Mouse (Mus musculus) cerebral cortex, adult 2 months (tissue): ENCODE results near the gene Ythdf1.

ENCODE experiments used
- WGBS: fragments of 180-500 bp; shearing (Covaris S2); methylation state at CpG from one replicate; pipeline ENCODE4 v1.1.7; 2018; 5-methylcytosine and 5-hydroxymethylcytosine counted together

The Ythdf1 gene

DNA sequence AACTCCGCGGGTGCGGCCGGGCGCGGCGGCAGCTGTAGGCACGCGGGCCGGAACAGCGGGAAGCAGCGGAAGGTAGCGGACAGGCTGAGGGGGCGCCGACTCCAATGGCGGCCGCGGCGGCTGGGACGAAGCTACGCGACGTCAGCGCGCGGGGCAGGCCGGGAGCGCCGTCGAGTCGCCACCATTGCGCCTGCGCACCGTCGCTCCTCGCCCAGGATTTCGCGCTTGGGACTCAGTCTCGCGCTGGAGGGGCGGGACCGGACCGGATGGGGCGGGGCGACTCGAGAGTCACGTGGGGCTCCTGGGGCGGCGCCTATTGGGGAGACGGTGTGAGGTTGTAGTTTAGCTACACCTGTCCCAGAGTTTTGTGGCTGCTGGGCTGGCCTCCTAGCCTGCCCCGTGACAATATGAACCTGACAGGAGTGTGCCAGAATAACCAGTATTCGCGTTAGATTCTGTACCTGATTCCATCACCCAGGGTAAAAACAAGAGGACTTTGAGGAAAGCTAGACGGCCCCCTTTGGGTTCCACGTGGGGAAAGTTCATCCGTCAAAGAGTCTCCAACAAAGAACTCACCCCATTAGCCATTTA lies at the start of gene Ythdf1:
Gene Ythdf1 (minus strand): TSS at position 140 of the 591 bp plus-strand sequence.
- WGBS = under 1% methylated on average over 49 of the region's 56 CpGs

DNA sequence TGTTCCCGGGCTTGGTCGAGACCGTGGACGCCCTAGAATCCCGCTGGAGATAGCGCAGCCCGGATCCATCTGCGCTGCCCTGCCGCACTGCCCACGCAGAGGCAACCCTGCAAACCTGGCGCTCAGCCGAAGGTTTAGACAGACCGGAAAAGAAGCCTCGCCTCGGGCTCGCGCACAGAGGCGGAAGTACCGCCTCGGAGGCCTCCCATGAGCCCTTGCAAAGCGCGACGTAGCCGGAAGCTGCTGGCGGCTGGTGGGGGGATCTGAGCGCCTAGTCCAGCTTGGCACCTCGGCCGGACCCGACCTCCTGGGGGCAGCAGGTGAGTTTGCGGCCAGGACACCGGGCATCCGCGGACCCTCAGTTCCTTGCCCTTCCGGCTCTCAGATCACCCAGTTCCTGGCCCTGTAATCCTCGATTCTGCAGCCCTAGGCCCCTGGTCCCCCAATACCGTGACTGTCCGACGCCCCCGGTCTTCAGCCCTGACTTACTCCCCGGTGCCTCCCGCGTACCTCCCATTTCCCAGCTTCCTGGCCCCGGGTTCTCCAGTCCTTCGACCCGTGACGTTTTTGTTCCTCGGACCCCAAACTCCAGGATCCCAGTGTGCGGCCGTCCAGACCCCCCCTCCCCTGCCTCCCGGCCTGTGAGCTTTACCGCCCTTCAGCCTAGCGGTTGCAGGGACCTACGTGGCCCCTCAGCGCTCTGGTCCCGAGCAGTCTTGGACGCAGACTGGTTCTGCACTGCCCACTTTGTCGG lies 46.4 kb upstream of the Ythdf1 start, which contains the start of gene Arfgap1:
Gene Arfgap1 (plus strand): TSS at position 216 of the 754 bp plus-strand sequence.
- WGBS = under 1% methylated on average over 57 of the region's 57 CpGs

DNA sequence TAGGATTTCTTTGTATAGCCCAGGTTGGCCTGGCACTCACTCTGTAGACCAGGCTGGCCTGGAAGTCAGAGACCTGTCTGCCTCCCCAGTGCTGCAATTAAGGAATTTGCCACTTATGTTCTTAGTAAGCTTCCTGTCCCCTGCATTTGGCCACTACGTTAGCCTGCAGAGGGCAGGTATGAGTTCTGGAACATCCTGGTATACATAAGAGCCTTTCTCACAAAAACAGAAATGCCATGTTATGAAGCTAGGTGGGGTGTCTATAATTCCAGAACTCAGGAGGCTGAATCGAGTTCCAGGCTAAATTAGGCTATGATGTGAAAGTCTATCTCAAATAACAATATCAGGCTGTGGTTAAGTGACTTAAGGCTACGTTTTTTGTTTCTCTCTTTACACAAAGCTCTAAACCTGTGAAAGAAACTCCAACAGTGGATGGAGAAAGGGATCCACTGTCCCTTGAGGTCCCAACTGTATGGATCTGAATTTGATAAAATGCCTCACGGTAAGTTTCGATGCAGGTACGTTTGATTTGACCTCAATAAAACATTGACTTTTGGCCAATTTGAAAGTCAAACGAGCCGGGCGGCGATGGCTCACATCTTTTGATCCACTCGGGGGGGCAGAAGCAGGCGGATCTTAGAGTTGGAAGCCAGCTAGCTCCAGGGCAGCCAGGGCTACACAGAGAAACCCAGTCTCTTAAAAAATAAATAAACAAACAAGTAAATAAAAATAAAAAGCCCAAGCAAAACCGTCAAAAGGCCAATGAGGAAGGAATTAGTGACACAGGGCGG lies 45.5 kb upstream of the Ythdf1 start:
- WGBS = 5% methylated on average over 14 of the region's 14 CpGs

GRCm38 (mm10) chr2:180963956-180964355 lies 43.2 kb upstream of the Ythdf1 start:
- WGBS = 6% methylated on average over 5 of the region's 5 CpGs

GRCm38 (mm10) chr2:180962616-180963308 lies 42.0 kb upstream of the Ythdf1 start:
- 86% methylated on average over 2 of the region's 2 CpGs for WGBS

- 88% methylated on average over 3 of the region's 3 CpGs for WGBS
Observed at GRCm38 (mm10) chr2:180960187-180960586, 39.4 kb upstream of the Ythdf1 start.

DNA sequence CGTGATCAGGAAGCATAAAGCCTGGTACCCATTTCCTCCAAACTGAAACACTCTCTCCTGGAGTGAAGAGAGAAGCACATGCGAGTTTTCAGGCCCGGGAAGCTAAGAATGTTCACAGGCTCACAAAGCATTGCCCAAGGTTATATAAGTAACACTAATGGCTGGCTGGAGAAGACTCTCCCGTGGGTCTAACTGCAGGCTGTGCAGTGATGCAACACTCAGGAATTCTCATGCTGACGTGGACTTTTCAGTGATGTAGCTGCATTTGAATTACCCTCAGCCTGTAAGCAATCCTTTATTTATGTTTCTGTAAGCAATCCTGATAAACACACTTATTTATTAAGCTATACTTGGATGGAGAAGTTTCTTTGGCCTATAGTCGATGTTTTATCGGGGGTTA lies 38.9 kb upstream of the Ythdf1 start:
- 79% methylated on average over 7 of the region's 7 CpGs for WGBS

GRCm38 (mm10) chr2:180954061-180955047 lies 33.6 kb upstream of the Ythdf1 start, which contains the start of gene Nkain4:
Gene Nkain4, minus strand, starts transcription at chr2:180954699.
- 1% methylated on average over 52 of the region's 52 CpGs for WGBS

- WGBS = 44% methylated on average over 2 of the region's 2 CpGs
Observed at GRCm38 (mm10) chr2:180953638-180954037, 32.9 kb upstream of the Ythdf1 start.

DNA sequence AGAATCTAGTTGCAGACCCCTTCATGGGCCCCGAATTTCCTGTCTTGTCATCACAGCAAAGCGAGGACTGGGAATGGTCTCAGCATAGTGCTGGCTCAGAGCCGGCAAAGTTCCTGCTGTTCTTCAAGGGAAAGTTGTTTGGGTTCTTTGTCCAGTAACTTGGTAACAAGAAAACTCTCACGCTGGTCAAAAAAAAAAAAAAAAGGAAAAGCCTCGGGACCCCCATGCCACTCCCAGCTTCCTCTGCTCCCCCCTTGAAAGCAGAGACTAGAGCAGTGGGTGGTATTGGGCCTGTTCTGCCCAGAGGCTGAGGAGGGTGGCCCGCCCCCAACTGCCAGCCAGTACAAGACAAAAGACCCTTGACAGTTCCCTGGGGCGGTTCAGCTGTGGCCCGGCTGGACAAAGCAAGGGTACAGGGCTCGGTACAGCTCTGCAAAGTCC lies 32.0 kb upstream of the Ythdf1 start:
- WGBS = 48% methylated on average over 9 of the region's 9 CpGs

DNA sequence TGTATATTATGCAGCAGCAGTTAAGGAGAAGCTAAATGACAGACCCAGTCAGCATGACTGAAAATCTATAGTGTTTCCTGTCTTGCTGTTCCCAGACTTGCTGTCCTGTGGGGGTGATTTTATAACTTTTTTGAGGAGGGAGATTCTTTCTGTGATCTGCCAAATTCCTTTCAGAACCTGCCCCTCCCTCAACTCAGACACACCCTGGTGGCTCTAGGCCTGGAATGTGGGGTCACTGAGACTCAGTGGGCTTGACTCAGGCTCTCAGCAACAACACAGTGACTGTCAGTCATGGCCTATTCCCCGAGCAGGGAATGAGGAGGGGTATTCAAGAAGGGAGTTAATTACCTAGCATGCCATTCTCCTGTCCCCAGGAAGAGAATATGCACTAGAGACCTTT lies 29.2 kb upstream of the Ythdf1 start:
- 70% methylated on average over 1 of the region's 1 CpGs for WGBS

- WGBS = 100% methylated on average over 1 of the region's 1 CpGs
Observed at GRCm38 (mm10) chr2:180932418-180932817, 11.7 kb upstream of the Ythdf1 start.

GRCm38 (mm10) chr2:180928723-180929122 lies 8.0 kb upstream of the Ythdf1 start, which contains the start of gene Birc7:
Gene Birc7, plus strand, starts transcription at chr2:180929023.
- 73% methylated on average over 4 of the region's 4 CpGs for WGBS

- WGBS = 13% methylated on average over 4 of the region's 4 CpGs
Observed at GRCm38 (mm10) chr2:180925176-180925575, 4.4 kb upstream of the Ythdf1 start.

- WGBS = 87% methylated on average over 6 of the region's 6 CpGs
Observed at GRCm38 (mm10) chr2:180922739-180923138, 2.0 kb upstream of the Ythdf1 start.

- under 1% methylated on average over 61 of the region's 61 CpGs for WGBS
Observed at GRCm38 (mm10) chr2:180919913-180920809, 588 bp downstream of the Ythdf1 start.

DNA sequence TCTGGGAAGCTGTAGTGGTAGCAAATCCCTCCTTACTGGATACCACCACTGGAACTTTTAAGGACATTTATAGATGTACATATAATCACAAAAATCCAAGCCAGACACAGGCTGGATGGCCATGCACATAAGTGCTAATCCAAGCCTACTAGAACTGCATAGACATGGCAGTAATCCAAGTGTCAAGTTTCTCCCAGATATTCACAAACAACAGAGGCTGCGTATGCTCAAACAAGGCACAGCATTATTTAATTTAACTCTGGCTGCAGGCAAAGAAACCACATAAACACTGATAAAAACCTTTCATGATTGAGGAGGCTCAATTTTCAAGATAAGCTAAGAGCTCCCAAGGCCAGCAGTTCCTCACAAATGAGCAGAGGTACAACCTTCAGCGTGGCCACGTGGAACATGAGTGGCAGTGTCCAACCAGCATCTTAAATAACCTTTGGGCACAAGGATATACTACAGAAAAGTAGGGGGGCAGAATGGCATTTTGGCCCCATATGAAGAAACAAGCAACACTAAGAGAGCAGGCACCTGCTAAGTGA lies 4.8 kb downstream of the Ythdf1 start:
- WGBS = 59% methylated on average over 3 of the region's 3 CpGs

GRCm38 (mm10) chr2:180910928-180911327 lies 9.8 kb downstream of the Ythdf1 start:
- 54% methylated on average over 12 of the region's 12 CpGs for WGBS
